Mouse (Mus musculus) small intestine, adult 2 months (tissue): ENCODE results near the gene Smyd4.

ENCODE experiments used
- CTCF ChIP-seq: fragments of 200-500 bp; IDR thresholded peaks from 2 replicates; pipeline ENCODE4 v1.5.1; 2012; ENCODE audit warnings: low read depth, mild to moderate bottlenecking, control low read depth, inconsistent platforms, low read length, moderate library complexity, mixed read lengths; ENCODE audit not compliant: insufficient replicate concordance, insufficient read length; ENCODE audit errors: extremely low read depth
- POLR2A ChIP-seq: fragments of 200-500 bp; IDR thresholded peaks from 2 replicates; pipeline ENCODE4 v1.6.1; 2012; ENCODE audit warnings: low read depth, mild to moderate bottlenecking, control low read depth, inconsistent platforms, low read length, moderate library complexity

DNA sequence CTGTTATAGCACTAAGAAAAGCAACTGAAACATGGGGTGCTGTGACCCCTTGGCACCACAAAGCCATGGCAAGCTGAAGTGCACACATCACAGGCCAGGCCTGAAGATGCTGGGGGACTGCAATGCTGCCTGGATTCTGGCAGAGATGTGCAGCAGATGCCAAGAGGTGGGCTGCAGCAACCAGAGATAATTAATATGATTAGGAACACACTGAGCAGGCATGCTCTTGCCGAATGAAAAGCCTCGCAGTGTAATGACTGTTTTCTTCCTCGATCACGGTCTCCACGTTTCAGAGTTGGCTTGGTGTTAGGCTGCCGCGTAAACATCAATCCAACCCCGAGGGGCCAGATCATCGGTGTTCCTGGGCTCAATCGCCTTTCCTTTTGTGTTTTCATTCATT is 48.4 kb upstream of the Smyd4 start:
- TF ChIP-seq CTCF: no peak
- no peak for TF ChIP-seq POLR2A
